Mouse (Mus musculus) heart, adult 2 months (tissue): ENCODE measurements around the gene Chl1. TPM values are rescaled to one million over a fixed set of nuclear protein-coding genes. Genes with fewer than 3 reads are reported as not detected.
A peak's percentile ranks its signal among the peaks of the same experiment; 100 is the strongest.

Experiments
- DNase-seq, 2 experiments: peaks; one replicate each; pipeline ENCODE4 v3.0.0; 2021
- H3K27ac ChIP-seq: fragments of 200-600 bp; 2 replicates; pipeline ENCODE4 v1.8.1; 2022
- H3K27me3 ChIP-seq: fragments of 200-500 bp; 2 replicates; pipeline ENCODE4 v1.6.1; 2012; ENCODE audit warnings: mild to moderate bottlenecking, low read length, inconsistent platforms, mixed read lengths; ENCODE audit not compliant: control insufficient read depth, insufficient read depth
- H3K36me3 ChIP-seq: fragments of 200-500 bp; 2 replicates; pipeline ENCODE4 v1.6.1; 2012; ENCODE audit warnings: low read length, inconsistent platforms; ENCODE audit not compliant: control insufficient read depth, insufficient read depth
- H3K4me1 ChIP-seq: fragments of 200-500 bp; 2 replicates; pipeline ENCODE4 v1.6.1; 2011; ENCODE audit warnings: low read length; ENCODE audit not compliant: control insufficient read depth, insufficient read depth
- H3K4me3 ChIP-seq: fragments of 200-600 bp; 2 replicates; pipeline ENCODE4 v1.8.1; 2022
- H3K79me2 ChIP-seq: fragments of 200-500 bp; replicated peaks from 2 replicates; pipeline ENCODE4 v1.6.1; 2012; ENCODE audit warnings: mild to moderate bottlenecking, inconsistent platforms, low read length, moderate library complexity, mixed read lengths; ENCODE audit not compliant: control insufficient read depth, insufficient read depth
- H3K9ac ChIP-seq: fragments of 200-500 bp; 2 replicates; pipeline ENCODE4 v1.6.1; 2012; ENCODE audit warnings: low read depth, mild to moderate bottlenecking, control low read depth, inconsistent platforms, low read length, mixed read lengths
- CTCF ChIP-seq: fragments of 200-600 bp; IDR thresholded peaks from 2 replicates; pipeline ENCODE4 v1.8.1; 2022; ENCODE audit warnings: antibody characterized with exemption, mild to moderate bottlenecking, moderate library complexity
- EP300 ChIP-seq: fragments of 200-500 bp; IDR thresholded peaks from 2 replicates; pipeline ENCODE4 v1.6.1; 2011; ENCODE audit warnings: low read depth, low read length, control low read depth; ENCODE audit not compliant: insufficient read depth
- POLR2A ChIP-seq: fragments of 200-500 bp; IDR thresholded peaks from 2 replicates; pipeline ENCODE4 v1.6.1; 2011; ENCODE audit warnings: mild to moderate bottlenecking, low read depth, low read length, control low read depth; ENCODE audit not compliant: insufficient read depth
- WGBS: fragments of 180-500 bp; shearing (Covaris S2); methylation state at CpG from one replicate; pipeline ENCODE4 v1.1.7; 2018; 5-methylcytosine and 5-hydroxymethylcytosine counted together
- intact Hi-C: fragments of 180-260 bp; cut with DNase I; formaldehyde crosslinking; loops from one replicate; pipeline ENCODE4 v1.15.1; 2025
- polyA plus RNA-seq: library from polyadenylated mRNA; depleted of rRNA; stranded (reverse); fragments of >200 nt; gene quantifications from 2 replicates; pipeline ENCODE4 v1.2.3, GENCODE M21; 2012
- total RNA-seq, 2 experiments: library from RNA; stranded (reverse); gene quantifications; 2 replicates each; pipeline ENCODE4 v1.2.3; 2021

The Chl1 gene
- total and polyA plus RNA-seq, 3 experiments, result 0.39 to 1.8 (median 0.84) TPM

DNA sequence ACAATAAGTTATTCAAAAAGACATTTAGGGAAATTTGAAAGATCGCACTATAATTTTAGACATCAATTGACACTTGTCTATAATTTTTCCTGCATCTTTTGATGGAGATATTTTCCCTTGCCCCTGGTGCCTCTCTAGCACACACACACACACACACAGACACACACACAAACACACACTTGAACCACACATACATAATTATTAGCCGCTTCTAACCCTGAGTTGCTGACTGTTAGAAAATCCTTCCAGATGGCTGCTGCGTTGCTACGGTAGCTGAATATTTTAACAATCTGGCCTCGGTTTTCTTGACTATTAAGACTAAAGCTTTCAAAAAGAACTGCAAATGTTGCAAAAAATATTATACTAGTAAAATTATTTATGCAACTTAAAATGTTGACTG, 166.3 kb downstream of the Chl1 start:
- 85% methylated on average over 5 of the region's 5 CpGs for WGBS
- Histone ChIP-seq H3K4me1 (no peaks in the 10 kb centered on the region), H3K79me2 (no peaks in the 10 kb centered on the region), H3K36me3 (no peaks in the 10 kb centered on the region), H3K4me3 (no peak overlapping the region), H3K27ac (no peak overlapping the region), H3K27me3 (no peaks in the 10 kb centered on the region), H3K9ac (no peak overlapping the region)
- intact Hi-C loops, result no loop called here
- no peak for TF ChIP-seq CTCF
- no peak for TF ChIP-seq EP300
- no peak for TF ChIP-seq POLR2A
- DNase-seq, result no peak

DNA sequence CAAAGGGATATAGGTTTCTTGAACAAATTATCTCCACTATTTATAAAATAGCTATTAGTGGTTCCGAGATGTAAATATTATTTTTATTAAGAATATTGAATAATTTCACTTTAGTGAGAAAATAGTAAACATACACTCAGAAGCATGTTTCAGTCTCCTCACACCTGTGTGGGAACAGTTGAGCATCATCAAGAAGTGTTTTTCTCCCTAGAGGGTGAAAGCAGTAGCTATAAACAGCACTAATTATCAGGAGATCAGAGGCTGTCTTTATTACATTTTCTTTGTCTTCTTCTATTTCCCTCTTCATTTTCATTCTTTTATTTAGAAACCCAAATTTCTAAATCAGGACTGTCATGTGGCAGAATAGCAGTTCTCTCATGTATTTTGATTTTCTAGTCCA, 166.7 kb downstream of the Chl1 start:
- no peaks in the 10 kb centered on the region for H3K27me3 ChIP-seq
- DNase-seq, result no peak
- no peaks in the 10 kb centered on the region for H3K79me2 ChIP-seq
- no peak overlapping the region for H3K9ac ChIP-seq
- H3K27ac ChIP-seq, result no peak overlapping the region
- H3K4me3 ChIP-seq, result no peak overlapping the region
- TF ChIP-seq POLR2A (no peak), EP300 (no peak), CTCF (no peak)
- no peaks in the 10 kb centered on the region for H3K4me1 ChIP-seq
- no peaks in the 10 kb centered on the region for H3K36me3 ChIP-seq
- intact Hi-C loops, result no loop called here
- whole genome bisulfite sequencing, result 85% methylated on average over 1 of the region's 1 CpGs

DNA sequence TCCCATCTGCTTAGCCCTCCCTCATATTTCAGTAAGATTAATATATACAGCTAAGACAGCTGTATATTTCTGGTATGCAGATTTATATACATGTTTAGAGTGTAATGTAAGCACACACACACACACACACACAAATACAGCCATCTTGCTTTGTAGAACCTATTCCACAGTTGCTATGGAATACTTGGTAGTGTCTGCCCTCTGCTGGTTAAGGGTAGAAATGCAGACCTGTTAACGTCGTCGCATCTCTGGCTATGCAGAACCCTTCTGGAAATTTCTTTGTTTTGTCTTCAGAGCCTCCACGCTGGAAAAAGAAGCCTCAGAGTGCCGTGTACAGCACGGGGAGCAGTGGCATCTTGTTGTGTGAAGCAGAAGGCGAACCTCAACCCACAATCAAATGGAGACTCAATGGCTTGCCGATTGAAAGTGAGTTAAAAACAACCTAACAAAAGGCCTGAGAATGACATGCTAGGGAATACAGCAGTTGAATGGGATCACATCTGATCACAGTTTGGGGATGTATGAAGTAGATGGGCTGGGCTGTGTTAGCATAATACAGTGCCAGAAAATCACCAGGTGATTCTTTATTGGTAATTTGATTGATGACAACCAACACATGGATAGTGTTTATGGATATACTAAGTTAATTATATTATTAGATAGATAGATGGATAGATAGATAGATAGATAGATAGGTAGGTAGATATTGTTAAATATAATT, 172.6 kb downstream of the Chl1 start:
- Histone ChIP-seq H3K9ac (no peak overlapping the region), H3K27ac (no peak overlapping the region), H3K79me2 (no peaks in the 10 kb centered on the region), H3K4me1 (no peaks in the 10 kb centered on the region), H3K36me3 (no peaks in the 10 kb centered on the region), H3K4me3 (no peak overlapping the region), H3K27me3 (no peaks in the 10 kb centered on the region)
- peak in 1 of 2 experiments; percentile 2 for DNase-seq
- TF ChIP-seq CTCF, result peak; percentile 70
- no peak for TF ChIP-seq POLR2A
- 15% methylated on average over 8 of the region's 8 CpGs for WGBS
- intact Hi-C loops, result loop anchor here (2.0 kb wide), 1 partner anchor 376 kb away; no protein-coding TSS in a partner anchor

DNA sequence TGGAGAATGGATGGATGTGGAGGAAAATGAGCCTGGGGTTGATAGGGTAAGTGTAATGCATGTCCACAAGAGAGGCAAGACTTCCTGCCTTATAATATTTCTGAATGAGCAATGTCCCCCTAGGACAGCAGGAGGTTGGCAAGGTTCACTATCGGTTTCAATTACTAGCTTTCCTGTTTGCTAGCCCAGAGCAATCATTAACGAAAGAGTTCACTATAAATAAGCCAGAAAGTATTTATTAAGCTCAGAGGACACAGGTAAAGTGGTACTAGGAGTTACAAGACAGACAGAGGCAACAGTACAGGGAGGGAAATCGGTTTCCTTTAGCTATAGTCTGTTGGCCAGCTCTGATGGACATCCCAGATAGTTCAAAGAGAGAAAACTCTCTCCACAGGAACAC, 182.1 kb downstream of the Chl1 start:
- intact Hi-C loops, result no loop called here
- TF ChIP-seq EP300 (no peak), CTCF (no peak), POLR2A (no peak)
- no peaks in the 10 kb centered on the region for H3K4me1 ChIP-seq
- 63% methylated on average over 3 of the region's 3 CpGs for WGBS
- H3K27me3 ChIP-seq, result no peaks in the 10 kb centered on the region
- no peak overlapping the region for H3K9ac ChIP-seq
- no peak overlapping the region for H3K4me3 ChIP-seq
- no peaks in the 10 kb centered on the region for H3K79me2 ChIP-seq
- no peaks in the 10 kb centered on the region for H3K36me3 ChIP-seq
- no peak overlapping the region for H3K27ac ChIP-seq
- no peak for DNase-seq

GRCm38 (mm10) chr6:103697349-103698028, 187.1 kb downstream of the Chl1 start:
- intact Hi-C loops, result no loop called here

DNA sequence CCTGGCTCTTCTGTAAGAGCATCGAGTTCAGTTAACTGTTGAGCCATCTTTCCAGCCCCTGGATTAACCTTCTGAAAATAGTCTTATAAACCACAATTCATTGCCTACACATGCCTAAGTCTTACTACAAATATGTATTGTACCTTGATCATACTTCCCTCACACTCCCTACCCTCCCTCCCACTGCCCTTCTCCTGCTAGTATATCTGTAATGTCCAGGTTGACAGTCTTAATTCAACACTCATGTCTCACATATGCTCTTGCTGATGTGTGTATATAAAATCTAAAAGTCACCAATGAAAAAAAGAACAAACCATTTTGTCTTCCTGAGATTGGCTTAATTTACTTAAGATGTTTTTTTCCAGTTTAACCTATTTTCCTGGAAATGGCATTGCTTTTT, 189.1 kb downstream of the Chl1 start:
- H3K36me3 ChIP-seq, result no peaks in the 10 kb centered on the region
- no peaks in the 10 kb centered on the region for H3K79me2 ChIP-seq
- TF ChIP-seq EP300, result no peak
- no peak for TF ChIP-seq POLR2A
- no peak for TF ChIP-seq CTCF
- 66% methylated on average over 1 of the region's 1 CpGs for WGBS
- intact Hi-C loops, result no loop called here
- no peak overlapping the region for H3K9ac ChIP-seq
- no peaks in the 10 kb centered on the region for H3K4me1 ChIP-seq
- H3K27ac ChIP-seq, result no peak overlapping the region
- H3K4me3 ChIP-seq, result no peak overlapping the region
- DNase-seq, result no peak
- H3K27me3 ChIP-seq, result no peaks in the 10 kb centered on the region; the same call in 1 of the 2 replicates

More at GRCm38 (mm10) chr6:103697349-103698028, 187.1 kb downstream of the Chl1 start:
- Histone ChIP-seq H3K9ac (no peak overlapping the region), H3K4me1 (no peaks in the 10 kb centered on the region), H3K4me3 (no peak overlapping the region), H3K36me3 (no peaks in the 10 kb centered on the region), H3K79me2 (no peaks in the 10 kb centered on the region), H3K27ac (no peak overlapping the region), H3K27me3 (no peaks in the 10 kb centered on the region; the same call in 1 of the 2 replicates)
- 57% methylated on average over 7 of the region's 7 CpGs for WGBS
- TF ChIP-seq EP300 (no peak), CTCF (peak; percentile 70), POLR2A (no peak)
- no peak for DNase-seq
